Mouse (Mus musculus) embryo, embryonic 10 days (tissue): ENCODE data around the gene Cacna1i.

ENCODE experiments used
- DNase-seq: peaks from one replicate; pipeline ENCODE4 v3.0.0-alpha.2; 2015; ENCODE audit warnings: low spot score

Cacna1i gene

DNA sequence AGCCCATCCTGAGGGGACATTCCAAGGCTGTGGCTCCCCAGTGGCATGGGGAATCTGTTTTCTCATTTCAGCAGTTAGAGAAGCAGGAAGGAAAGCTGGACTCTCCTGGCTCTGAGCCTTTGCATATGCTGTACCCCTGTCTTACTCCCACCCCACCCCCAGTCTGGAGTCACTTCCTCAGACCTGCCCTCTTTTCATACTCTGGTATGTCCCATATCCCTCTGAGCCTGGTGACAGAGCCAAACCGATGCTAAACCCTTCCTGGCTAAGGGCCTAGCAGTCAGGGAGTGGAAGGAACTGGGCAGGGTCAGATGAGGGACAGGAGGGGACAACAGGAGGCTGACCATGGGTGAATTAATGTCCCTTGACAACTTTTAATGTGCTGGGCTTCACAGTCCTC lies 120.8 kb downstream of the Cacna1i start:
- DNase-seq: no peak

DNA sequence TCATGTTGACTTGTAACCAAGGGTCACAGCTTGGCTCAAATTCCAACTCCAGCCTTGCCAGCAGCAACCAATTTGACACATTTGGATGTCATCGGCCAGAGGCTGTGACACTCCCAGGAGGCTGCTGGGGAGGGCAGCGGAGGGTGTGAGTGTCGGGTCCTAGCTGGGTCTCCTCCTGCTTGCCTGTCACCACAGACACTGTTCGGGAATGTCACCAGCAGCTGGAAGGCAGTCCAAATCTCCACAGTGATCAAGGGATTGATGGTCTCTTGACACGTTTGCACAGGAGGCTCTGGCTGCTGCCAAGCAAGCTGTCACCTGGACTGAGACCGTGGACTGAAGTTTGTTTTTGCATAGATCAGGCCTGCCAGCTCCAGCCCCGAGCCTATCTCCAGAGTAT lies 123.6 kb downstream of the Cacna1i start:
- peak; percentile 7 for DNase-seq

DNA sequence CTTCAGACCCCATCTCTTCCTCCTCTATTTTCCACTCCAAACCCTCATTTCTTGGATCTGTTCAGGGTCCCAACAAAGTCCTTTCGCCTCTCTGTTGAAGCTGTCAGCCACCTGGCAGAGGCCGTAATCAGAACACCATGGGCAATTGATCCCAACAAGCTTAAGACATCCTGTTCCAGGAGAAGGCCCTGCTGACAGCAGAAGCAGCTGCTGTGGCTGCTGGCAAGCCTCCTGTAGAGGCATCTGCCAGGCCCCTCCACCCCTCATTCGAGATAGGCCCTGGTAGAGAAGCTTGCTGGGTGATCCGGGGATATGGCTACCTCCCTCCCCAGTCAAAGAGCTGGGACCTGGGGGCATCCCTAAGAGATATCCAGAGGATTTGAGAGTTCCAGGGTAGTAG lies 126.0 kb downstream of the Cacna1i start:
- DNase-seq: no peak

DNA sequence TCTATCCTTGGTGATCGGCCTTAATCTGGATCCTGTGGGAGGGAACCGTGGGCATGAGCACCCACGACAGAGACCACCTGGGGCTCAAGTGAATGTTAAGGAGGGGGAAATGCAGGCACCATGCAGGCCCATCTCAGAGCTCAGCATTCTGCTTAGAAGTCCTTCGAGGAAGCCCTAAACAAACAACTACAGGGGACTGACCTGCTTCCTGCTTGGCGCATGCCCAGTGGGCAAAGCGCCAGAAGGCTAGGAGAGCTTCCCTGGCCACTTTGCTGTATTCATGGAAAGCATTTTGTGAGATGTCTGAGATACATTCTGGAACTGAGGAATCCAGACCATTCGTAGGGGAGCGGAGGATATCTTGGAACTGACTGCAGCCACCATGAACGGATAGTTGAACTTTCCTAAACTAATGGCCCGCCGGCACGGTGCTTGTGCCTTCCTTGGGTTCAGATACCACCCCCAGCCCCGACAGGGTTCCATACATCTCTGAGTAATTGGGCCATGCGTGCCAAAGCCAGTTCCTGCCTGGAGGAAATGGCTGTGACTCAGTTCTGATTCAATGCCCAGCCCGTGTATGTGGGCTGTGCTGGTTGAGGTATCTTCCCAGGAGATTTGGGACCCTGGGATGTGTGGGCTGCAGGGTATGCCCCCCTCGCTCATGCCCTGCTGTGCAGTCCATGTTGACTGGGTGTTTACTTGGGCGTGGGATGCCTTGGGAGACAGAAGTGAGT lies 127.1 kb downstream of the Cacna1i start:
- DNase-seq: no peak

DNA sequence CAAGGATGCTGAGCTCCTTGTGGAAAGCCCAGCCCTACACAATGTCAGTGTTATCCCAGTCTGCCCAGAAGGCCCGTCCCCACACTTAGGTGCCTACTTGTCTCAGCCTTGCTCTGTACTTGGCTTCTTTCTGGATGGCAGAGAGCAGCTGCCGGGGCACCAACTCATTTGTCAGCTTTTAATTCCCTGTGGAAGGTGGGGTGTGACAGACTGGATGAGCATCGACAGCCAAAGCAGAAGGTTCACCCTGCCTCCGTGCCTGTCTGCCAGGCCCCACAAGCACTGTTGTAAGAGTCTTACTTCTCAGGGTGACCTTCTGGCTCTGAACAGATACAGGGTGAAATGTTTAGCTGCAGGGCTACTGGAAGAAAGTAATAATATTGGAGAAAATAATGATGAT lies 128.1 kb downstream of the Cacna1i start:
- no peak for DNase-seq

DNA sequence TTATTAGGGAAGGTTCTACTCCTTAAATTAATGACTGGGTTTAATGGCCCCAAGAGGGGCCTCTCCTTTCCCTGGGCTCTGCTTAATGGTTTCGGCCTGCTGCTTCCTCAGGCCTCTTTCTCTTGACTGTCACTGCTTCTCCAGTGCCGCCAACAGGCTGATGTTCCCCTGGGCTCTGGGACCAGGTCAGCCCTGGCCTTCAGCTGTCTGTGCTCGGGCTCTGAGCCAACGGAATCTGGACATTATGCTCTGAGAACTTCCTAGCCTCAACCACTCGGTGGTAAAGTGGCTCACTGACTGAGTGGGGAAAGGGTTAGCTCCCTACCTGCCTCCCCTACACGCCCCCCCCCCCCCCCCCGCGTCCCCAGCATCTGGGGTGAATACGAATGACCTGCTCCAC lies 130.0 kb downstream of the Cacna1i start:
- DNase-seq: no peak

DNA sequence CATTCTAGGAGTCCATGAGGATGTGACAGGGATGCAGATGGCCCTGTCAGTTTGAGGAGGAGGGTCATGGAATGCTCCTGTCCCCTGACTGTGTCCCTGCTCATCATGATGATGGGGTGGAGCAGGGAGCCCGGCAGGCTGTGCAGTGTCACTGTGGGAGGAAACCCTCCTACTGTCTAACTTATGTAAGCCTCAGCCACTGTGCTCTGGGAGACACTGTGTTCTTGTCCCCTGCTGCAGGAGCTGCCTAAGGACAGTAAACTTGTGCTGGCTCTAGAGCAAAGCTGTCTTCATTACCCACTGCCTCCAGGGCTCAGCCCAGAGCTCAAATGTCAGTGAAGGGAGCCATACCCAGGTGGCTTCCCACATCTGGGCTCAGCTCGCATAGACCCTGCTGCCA lies 131.1 kb downstream of the Cacna1i start:
- DNase-seq: no peak

DNA sequence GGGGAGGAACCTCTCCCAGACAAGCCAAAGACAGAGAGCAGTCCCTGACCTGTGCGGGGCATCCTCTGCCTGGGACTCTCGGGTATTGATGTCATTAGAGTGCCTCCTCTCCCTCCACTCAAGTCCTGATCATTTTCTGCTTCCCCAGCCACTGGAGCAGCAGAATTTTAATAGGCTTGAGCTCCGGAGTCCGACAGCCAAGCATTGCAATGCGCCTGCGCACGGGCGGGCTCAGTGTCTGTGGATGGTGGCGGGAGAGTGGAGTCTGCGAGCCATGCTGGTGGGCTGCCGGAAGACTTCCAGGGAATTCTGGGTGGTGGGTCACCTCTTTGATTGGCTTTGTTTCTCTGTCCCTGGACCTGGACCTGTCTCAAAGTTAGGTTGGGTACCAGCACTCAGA lies 143.3 kb downstream of the Cacna1i start:
- DNase-seq: no peak

DNA sequence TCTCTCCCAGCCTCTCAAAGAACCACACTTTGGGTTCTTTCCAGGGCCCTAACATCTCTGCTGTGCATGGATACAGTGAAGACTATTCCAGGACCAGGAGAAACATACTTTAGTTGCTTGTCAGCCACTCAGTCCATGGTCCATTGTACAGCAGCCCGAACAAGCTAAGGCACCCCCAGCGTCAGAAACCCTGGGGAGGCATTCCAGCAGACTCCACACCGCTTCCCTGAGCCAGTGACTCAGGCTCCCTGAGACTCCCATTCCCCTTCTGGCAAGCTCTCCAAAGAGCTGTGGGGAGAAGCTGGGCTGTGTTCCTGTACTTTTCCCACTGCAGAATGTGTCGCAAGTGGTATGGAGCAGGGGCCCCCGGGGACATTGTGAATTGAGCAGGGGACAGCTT lies 149.9 kb downstream of the Cacna1i start:
- DNase-seq: no peak

DNA sequence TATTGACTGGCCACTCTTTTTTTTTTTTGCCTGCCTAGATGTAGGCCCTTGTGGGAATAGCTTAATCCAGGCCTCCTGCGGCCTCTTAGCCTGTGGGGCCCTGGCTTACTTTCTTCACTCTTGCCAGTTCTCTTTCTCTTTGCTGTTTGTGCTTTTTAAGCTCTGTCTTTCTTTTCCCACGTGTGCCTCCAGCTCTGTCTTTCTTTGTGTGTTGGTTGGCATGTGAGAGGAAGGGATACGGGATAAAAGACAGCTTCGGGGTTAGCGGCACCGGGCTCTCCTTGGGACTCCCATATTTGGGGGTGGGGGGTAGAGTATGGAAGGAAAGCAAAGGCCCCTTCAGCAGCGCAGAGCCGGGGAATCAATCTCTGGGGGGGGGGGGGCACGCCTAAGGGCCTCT lies 151.0 kb downstream of the Cacna1i start:
- DNase-seq: no peak

DNA sequence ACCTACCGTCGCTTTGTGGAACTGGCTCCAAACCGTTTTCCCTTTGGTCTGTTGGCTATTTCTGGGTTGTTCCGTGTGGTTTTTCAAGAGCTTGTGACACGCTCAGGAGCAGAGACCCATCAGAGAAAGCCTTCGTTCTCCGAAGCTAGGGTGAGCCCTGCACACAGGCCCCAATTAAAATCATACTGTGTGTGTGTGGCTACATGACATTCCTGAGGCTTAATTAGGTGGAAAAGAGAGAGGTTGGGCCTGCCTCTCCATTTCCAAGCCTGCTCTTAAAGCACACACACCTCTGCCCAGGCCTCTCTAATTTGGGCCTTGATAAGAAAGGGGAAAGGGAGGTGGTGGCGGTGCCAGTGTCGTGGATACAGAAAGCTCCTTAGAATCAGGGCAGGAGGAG lies 151.4 kb downstream of the Cacna1i start:
- peak; percentile 16 for DNase-seq

DNA sequence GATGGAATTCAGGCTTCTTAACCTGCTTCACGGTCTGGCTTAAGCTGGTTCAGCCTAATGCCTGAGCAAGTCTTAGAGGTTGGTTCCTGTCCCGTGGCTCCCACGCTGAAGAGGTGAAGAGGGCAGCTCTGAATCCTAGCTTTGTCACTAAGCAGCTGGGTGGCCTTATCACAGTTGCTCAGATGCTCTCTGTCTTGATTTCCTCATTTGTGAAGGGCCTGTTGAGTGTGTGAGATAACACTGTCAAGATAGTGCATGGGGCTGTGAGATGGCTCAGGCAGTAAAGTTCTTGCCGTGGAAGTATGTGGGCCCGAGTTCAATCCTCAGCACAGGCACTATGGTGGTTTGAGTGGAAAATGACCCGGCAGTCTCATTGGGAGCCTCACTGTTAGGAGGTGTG lies 153.2 kb downstream of the Cacna1i start:
- no peak for DNase-seq

DNA sequence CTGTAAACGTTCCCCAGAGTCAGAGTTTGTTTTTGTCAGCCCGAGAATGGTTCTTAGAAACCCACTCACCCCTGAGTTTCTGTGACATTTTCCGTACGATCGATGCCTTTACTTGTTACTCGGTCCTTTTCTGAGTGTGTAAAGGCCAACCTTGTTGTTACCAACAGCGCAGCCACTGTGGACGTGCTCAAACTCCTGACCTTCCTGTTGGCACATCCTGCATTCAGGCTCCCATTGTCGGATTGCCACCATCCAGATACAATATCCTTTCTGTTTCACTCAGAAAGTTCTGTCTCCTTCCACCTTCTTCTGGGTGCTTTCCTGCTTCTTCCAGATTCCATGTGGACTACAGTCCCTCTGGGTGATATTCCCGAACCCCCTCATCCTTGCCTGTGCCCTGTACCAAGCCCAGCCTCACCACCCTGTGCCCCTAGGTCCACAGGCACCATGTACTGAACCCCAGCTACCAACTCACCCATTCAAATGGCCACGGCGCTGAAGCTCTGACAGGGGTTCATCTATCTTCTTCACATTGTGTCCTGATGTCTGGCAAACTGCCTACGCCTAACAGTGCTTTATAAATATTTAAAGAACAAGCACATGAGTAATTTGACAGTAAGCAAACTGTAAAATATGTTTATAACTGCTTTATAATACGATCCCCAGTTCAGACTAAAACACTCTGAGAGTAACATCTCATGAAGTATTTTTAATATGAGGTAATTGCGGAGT lies 159.1 kb downstream of the Cacna1i start:
- no peak for DNase-seq
